In genomic region chr19:14109091-14109490, GRCm38 (mm10) we compare ENCODE assay signal across 26 mouse cellular contexts.
DNase-seq lines count a peak whose midpoint lies in the region; ATAC-seq and TF ChIP-seq lines count a peak whose summit lies in the region.
"Had no signal": no experiment of that assay in that cellular context is flagged by ENCODE, and none has a peak within 500 bp of the region (broad histone marks: within the 10 kb centered on the region; RNA-seq: fewer than 3 reads in every experiment).

No protein-coding gene starts in this region.

- no peaks in the 10 kb centered on the region for H3K36me3 ChIP-seq in midbrain, embryonic 11.5 days (ENCODE audit: control insufficient read depth, insufficient read depth, low read length)
- no peaks in the 10 kb centered on the region for H3K36me3 ChIP-seq in midbrain, postnatal 0 days (ENCODE audit: insufficient read depth, low read length)
- H3K36me3 ChIP-seq in midbrain, embryonic 13.5 days: no peaks in the 10 kb centered on the region
- H3K36me3 ChIP-seq: embryonic facial prominence, embryonic 13.5 days; heart, embryonic 12.5 days; hindbrain, embryonic 15.5 days; limb, embryonic 15.5 days had no signal

- H3K27me3 ChIP-seq in midbrain, embryonic 11.5 days (ENCODE audit: control insufficient read depth, insufficient read depth, low read length): no peaks in the 10 kb centered on the region
- H3K27me3 ChIP-seq in midbrain, postnatal 0 days (ENCODE audit: insufficient read depth, low read length): no peaks in the 10 kb centered on the region
- peaks cover 13% of the 10 kb centered on the region for H3K27me3 ChIP-seq in midbrain, embryonic 13.5 days
- H3K27me3 ChIP-seq: embryonic facial prominence, embryonic 13.5 days; heart, embryonic 12.5 days; hindbrain, embryonic 15.5 days; limb, embryonic 15.5 days had no signal

- no peaks in the 10 kb centered on the region for H3K4me1 ChIP-seq in midbrain, embryonic 11.5 days (ENCODE audit: control insufficient read depth, insufficient read depth, low read length)
- H3K4me1 ChIP-seq in midbrain, postnatal 0 days (ENCODE audit: insufficient read depth, low read length): no peaks in the 10 kb centered on the region
- 0 out of 2 replicates have a peak, but pooled peaks cover 7% of the 10 kb centered on the region for H3K4me1 ChIP-seq in midbrain, embryonic 13.5 days (replicated peaks)
- H3K4me1 ChIP-seq: embryonic facial prominence, embryonic 13.5 days; heart, embryonic 12.5 days; limb, embryonic 15.5 days had no signal

- H3K4me3 ChIP-seq in midbrain, embryonic 11.5 days (ENCODE audit: low read depth, low read length): no peak overlapping the region
- no peak overlapping the region for H3K4me3 ChIP-seq in midbrain, postnatal 0 days (ENCODE audit: low read depth, low read length)
- H3K4me3 ChIP-seq in midbrain, embryonic 13.5 days (replicated peaks): no peak overlapping the region
- H3K4me3 ChIP-seq: embryonic facial prominence, embryonic 13.5 days; heart, embryonic 12.5 days; hindbrain, embryonic 15.5 days; limb, embryonic 15.5 days had no signal

- WGBS in midbrain, embryonic 11.5 days: 79% methylated on average over 4 of the region's 4 CpGs
- 56% methylated on average over 4 of the region's 4 CpGs for WGBS in midbrain, postnatal 0 days
- 57% methylated on average over 4 of the region's 4 CpGs for WGBS in midbrain, embryonic 13.5 days

- no peak overlapping the region for H3K4me2 ChIP-seq in midbrain, embryonic 11.5 days
- no peak overlapping the region for H3K4me2 ChIP-seq in midbrain, postnatal 0 days (ENCODE audit: low read depth, low read length, poor library complexity, severe bottlenecking)
- H3K4me2 ChIP-seq in midbrain, embryonic 13.5 days (replicated peaks): no peak overlapping the region
- H3K4me2 ChIP-seq: embryonic facial prominence, embryonic 13.5 days; heart, embryonic 12.5 days; hindbrain, embryonic 15.5 days; limb, embryonic 15.5 days; lung, embryonic 14.5 days had no signal

- no peak for TF ChIP-seq CTCF in midbrain, postnatal 0 days (IDR thresholded peaks at IDR 0.05)

- ATAC-seq in midbrain, embryonic 11.5 days (ENCODE audit: low FRiP score): peak; percentile 33; the same call in 1 of the 2 replicates
- no peak for ATAC-seq in midbrain, postnatal 0 days (ENCODE audit: low FRiP score)
- peak; percentile 63 for ATAC-seq in midbrain, embryonic 13.5 days
- ATAC-seq: forebrain, postnatal 0 days; intestine, embryonic 16.5 days had no signal

- no peak overlapping the region for H3K9ac ChIP-seq in midbrain, embryonic 11.5 days (ENCODE audit: low read length)
- H3K9ac ChIP-seq in midbrain, postnatal 0 days (replicated peaks; ENCODE audit: low read length, poor library complexity, severe bottlenecking): no peak overlapping the region
- H3K9ac ChIP-seq in midbrain, embryonic 13.5 days (replicated peaks): no peak overlapping the region
- H3K9ac ChIP-seq: embryonic facial prominence, embryonic 13.5 days; forebrain, postnatal 0 days; heart, embryonic 12.5 days; hindbrain, embryonic 15.5 days; limb, embryonic 15.5 days; liver, embryonic 14.5 days; lung, embryonic 14.5 days had no signal

- H3K27ac ChIP-seq in midbrain, embryonic 11.5 days (ENCODE audit: low read depth, low read length): no peak overlapping the region
- H3K27ac ChIP-seq in midbrain, postnatal 0 days (ENCODE audit: low read depth, low read length): no peak overlapping the region
- H3K27ac ChIP-seq in midbrain, embryonic 13.5 days: no peak overlapping the region
- H3K27ac ChIP-seq: embryonic facial prominence, embryonic 13.5 days; hindbrain, embryonic 15.5 days; limb, embryonic 15.5 days; liver, embryonic 14.5 days had no signal

- DNase-seq in embryo, embryonic 11 days: peak; percentile 30
- DNase-seq in embryo, embryonic 10.5 days (ENCODE audit: low spot score): no peak
- DNase-seq in midbrain, embryonic 11.5 days (ENCODE audit: low spot score, missing footprints): no peak
- no peak for DNase-seq in midbrain, postnatal 0 days (ENCODE audit: low spot score)
- DNase-seq in retina, postnatal 1 day: peak; percentile 68
- no peak for DNase-seq in cerebellum, postnatal 14 days
- DNase-seq: adrenal gland, postnatal 10 days; cerebellum, adult 9-11 months; forebrain, postnatal 0 days; gastrocnemius, postnatal 25 days; heart, adult 18-20 months; heart, postnatal 10 days; kidney, adult 9 months; kidney, postnatal 14 days; left cerebral cortex, postnatal 4 days; lung, embryonic 14.5 days; lung, postnatal 4 days; thymus, adult 18-20 months; thymus, postnatal 36 days had no signal

- no peaks in the 10 kb centered on the region for H3K9me3 ChIP-seq in midbrain, embryonic 11.5 days (ENCODE audit: control insufficient read depth, low read length)
- no peaks in the 10 kb centered on the region for H3K9me3 ChIP-seq in midbrain, postnatal 0 days (ENCODE audit: low read length)
- H3K9me3 ChIP-seq in midbrain, embryonic 13.5 days: no peaks in the 10 kb centered on the region
- H3K9me3 ChIP-seq: embryonic facial prominence, embryonic 13.5 days; heart, embryonic 12.5 days; hindbrain, embryonic 15.5 days; limb, embryonic 15.5 days had no signal

Comparison
In these comparisons a context has a peak if more than half of its experiments do, and no peak if none do; other contexts are left out.
1. DNase-seq: peak in embryo, embryonic 11 days (single experiment) and retina, postnatal 1 day (single experiment); none in embryo, embryonic 10.5 days (single experiment), midbrain, embryonic 11.5 days (single experiment), midbrain, postnatal 0 days (single experiment) and cerebellum, postnatal 14 days (0 of 2).